Mouse (Mus musculus): ENCODE results near the gene Aknad1.

DNA sequence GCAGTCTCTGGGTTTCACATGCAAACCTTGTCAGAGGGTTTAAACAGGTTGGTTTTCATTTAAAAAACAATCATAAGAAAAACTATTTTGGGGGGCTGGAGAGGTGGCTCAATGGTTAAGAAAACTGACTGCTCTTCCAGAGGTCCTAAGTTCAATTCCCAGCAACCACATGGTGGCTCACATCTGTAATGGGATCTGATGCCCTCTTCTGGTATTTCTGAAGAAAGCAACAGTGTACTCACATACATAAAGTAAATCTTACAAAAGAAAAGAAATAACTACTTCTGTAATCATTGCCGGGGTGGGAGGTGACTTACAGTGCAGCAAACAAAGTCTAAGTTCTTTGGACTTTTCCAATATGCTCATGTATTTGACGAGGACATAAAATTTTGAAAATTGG is 58.9 kb downstream of the Aknad1 start:
- TF ChIP-seq EP300 (optimal IDR thresholded peaks at IDR 0.05): no peak
- TF ChIP-seq CTCF (IDR thresholded peaks at IDR 0.05; ENCODE audit: low read depth): peak; percentile 61

All from stomach, postnatal 0 days (tissue).